Mouse (Mus musculus): ENCODE data around the gene Ankrd50. TPM values are rescaled to one million over a fixed set of nuclear protein-coding genes. Genes with fewer than 3 reads are reported as not detected.

Ankrd50 gene
- 10 to 100 TPM; 19.8 to 26.2 TPM for total RNA-seq (2023)

DNA sequence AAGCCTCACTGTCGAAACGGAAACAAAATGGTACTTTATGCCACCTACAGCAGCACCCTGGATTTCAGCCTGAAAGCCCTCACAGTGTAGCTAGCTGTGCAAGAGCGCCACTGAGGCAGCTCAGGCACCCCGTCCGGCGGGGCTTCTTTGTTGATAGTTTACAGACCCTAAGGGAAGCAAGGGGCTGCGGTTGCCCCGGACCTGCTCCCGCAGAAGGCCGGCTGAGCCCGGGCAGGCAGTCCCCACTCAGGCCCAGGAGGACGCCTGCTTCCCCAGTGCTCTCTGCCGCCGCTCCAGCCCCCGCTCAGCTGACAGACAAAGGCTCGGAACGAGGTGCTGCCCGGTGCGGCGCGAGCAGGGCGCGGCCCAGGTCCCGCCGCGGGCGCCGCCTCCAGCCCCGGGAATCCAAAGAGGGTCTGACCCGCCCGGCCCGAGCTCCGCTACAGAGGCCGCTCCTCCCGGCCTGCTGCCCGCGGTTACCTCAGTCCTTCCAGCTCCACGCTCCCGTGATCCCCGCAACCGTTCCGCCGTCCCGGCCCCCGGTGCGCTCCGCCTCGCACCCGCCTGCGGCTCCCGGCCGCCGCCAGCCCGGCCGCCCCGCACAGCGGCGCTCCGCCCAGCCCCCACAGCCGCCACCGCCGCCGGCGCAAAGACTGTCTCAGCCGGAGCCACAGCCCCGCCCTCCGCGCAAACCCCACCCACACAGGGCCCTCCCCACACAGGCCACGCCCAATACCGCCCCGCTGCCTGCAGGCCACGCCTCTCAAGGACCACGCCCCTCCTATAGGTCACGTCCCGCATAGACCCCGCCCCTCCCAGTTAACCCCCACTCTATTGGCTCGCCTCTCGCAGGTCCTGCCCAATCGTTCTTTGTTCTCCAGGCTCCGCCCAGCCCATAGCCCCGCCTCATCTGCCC, at the start of gene Ankrd50:
Gene Ankrd50, minus strand, starts transcription at position 654 of the 916 bp plus-strand sequence.

